Mouse (Mus musculus) heart, adult 2 months (tissue): ENCODE measurements around the gene Sh3kbp1.

Experiments used
- CTCF ChIP-seq: fragments of 200-600 bp; IDR thresholded peaks from 2 replicates; pipeline ENCODE4 v1.8.1; 2022; ENCODE audit warnings: antibody characterized with exemption, mild to moderate bottlenecking, moderate library complexity
- POLR2A ChIP-seq: fragments of 200-500 bp; IDR thresholded peaks from 2 replicates; pipeline ENCODE4 v1.6.1; 2011; ENCODE audit warnings: mild to moderate bottlenecking, low read depth, low read length, control low read depth; ENCODE audit not compliant: insufficient read depth

- TF ChIP-seq POLR2A (no peak), CTCF (no peak)
These were observed 18.2 kb downstream of the Sh3kbp1 start for GRCm38 (mm10) chrX:159645314-159645713.
